Mouse (Mus musculus): ENCODE results near the gene Atf6. TPM values are rescaled to one million over a fixed set of nuclear protein-coding genes. Genes with fewer than 3 reads are reported as not detected.
A peak's percentile ranks its signal among the peaks of the same experiment; 100 is the strongest.

The Atf6 gene
- total RNA-seq, 2 experiments from 2014 or later, result 35.1 to 35.9 TPM

DNA sequence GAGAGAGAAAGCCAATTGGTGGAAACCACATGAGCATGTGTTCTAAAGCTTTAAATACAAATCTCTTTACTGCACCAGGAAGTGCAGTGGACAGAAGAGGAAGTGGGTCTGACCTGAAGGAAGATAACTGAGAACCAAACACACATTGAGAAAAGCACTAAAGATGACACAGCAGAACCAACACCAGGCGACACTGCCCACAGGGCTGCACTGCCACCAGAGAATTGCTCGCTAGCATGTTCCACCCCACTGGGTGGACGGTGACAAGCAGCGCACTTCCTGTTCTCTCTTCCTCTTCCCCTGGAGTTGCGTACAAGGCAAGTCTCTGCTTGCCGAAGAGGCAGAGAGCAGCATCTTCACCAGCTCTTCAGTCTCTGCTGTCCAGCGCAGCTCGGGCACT lies 158.1 kb downstream of the Atf6 start:
- ATAC-seq (ENCODE audit: poor library complexity, severe bottlenecking), result peak; percentile 95

DNA sequence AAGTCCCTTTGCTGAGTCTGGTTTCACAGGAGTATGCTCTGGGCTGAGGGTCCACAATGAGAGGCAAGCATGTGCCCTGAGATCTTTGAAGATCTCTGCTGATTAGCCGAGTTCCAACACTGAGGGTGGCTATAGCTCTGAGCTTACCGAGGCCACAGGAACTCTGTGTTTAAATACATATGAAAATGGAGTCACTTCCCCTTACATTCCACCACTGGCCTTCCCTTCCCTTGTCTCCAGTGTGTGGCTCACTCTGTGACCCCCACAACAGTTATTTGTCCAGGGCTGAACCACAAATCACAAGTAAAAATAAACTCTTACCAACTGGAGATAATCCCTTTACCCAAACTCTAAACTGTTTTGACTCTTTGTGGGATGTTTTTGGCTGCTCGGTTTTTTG lies 158.5 kb downstream of the Atf6 start:
- ATAC-seq (ENCODE audit: poor library complexity, severe bottlenecking), result peak; percentile 55

- ATAC-seq (ENCODE audit: poor library complexity, severe bottlenecking), result no peak
Measured at GRCm38 (mm10) chr1:170706046-170706445, 161.5 kb downstream of the Atf6 start.

- ATAC-seq (ENCODE audit: poor library complexity, severe bottlenecking), result no peak
Measured at GRCm38 (mm10) chr1:170704911-170705594, 162.5 kb downstream of the Atf6 start.

GRCm38 (mm10) chr1:170704103-170704502 lies 163.5 kb downstream of the Atf6 start:
- ATAC-seq (ENCODE audit: poor library complexity, severe bottlenecking), result no peak

DNA sequence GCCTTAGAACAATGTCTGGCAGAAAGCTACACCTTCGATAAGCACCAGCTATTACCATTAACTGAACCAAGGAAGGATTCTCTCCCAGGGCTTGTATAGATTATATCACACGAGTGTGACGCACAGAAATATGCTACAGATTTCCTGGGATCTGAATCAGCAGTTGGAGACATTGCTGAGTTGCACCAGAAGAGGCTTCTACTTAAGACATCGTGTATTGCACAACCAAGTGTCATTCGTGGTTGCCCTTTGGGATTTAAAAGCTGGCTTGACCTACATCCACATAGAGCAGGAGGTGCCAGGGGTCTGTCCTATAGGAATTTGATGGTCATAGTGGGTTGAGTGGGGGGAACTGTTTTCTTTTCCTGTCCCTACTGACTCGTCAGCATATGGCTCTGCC lies 164.6 kb downstream of the Atf6 start:
- ATAC-seq (ENCODE audit: poor library complexity, severe bottlenecking), result peak; percentile 54

- peak; percentile 81 for ATAC-seq (ENCODE audit: poor library complexity, severe bottlenecking)
Measured at GRCm38 (mm10) chr1:170702263-170702662, 165.3 kb downstream of the Atf6 start.

DNA sequence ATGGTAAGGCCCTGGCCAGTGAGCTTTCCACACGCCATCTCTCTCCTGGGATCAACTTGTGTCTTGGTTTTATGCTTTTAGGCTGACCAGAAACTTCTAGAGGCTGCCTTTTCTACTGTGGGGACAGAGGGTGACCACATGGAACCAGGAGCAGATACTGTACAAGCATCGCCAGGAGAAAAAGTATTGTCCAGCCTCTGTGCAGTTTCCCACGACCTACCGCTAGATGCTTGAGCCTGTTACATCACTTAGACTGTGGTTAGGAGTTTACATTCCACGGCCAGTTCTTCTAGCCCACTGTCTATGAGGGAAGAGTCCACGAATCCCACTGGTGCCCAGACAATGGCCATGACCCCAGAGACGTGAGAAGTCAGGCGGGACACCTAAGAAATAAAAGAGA lies 166.0 kb downstream of the Atf6 start:
- no peak for ATAC-seq (ENCODE audit: poor library complexity, severe bottlenecking)

GRCm38 (mm10) chr1:170701178-170701577 lies 166.4 kb downstream of the Atf6 start:
- no peak for ATAC-seq (ENCODE audit: poor library complexity, severe bottlenecking)

DNA sequence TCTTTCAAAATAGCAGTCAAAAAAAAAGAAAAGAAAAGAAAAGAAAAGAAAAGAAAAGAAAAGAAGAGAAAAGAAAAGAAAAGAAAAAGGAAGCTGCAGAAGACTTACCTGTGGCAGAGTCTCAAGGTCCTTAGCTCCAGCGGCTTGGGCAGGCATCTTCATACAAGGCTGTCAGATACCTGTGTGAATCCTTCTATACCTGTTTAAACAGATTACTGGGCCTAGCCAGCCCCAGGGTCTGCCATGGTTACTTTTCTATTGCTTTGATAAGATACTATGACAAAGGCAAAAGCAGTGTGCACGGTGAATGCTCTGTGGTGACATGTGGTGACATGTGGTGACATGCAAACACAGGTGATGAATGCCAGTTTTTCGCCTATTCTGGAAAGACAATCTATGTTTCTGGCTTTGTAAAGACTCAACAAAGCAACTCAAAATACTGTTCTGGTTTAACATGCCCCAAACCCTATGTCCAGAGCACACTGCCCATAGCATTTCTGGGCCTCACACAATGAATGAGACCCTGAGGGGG lies 167.0 kb downstream of the Atf6 start:
- ATAC-seq (ENCODE audit: poor library complexity, severe bottlenecking), result no peak

- ATAC-seq (ENCODE audit: poor library complexity, severe bottlenecking), result no peak
Measured at GRCm38 (mm10) chr1:170699553-170699952, 168.0 kb downstream of the Atf6 start.

DNA sequence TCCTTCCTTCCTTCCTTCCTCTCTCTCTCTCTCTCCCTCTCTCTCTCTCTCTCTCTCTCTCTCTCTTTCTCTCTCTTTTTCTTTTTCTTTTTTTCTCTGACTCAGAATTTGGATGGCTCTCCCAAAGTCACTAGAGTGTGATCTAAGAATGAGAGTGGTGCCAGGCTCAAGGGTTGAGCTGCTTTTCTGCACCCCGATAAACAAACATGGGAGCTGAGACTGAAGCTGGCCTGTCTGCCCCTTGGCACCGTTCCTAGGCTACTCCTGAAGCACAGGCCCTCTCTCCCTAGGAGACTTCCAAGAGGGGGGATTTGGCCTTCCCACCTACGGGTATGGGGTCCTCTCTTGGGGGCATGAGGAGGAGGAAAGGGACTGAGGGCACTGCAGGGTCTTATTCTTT lies 168.8 kb downstream of the Atf6 start:
- no peak for ATAC-seq (ENCODE audit: poor library complexity, severe bottlenecking)

GRCm38 (mm10) chr1:170697771-170698356 lies 169.7 kb downstream of the Atf6 start:
- ATAC-seq (ENCODE audit: poor library complexity, severe bottlenecking), result no peak

GRCm38 (mm10) chr1:170696996-170697395 lies 170.6 kb downstream of the Atf6 start:
- no peak for ATAC-seq (ENCODE audit: poor library complexity, severe bottlenecking)

DNA sequence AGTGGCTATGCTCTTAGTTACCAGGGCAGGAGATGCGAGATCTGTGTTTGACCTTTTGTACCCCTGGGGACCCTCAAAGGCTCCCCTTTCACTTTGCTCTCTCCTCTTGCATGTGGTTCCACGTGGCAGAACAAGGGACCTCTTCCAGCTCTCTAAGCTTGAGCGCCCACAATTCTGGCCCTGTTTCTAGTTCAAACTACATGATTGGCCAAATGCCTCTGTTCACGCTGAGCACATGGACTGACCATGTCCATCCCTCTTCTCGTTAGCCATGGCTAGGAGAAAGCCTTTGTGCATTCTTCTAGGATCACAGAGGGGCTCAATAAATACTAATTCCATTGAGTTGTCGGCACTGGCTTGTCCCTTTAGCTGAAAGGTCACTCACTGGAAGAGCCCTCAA lies 172.2 kb downstream of the Atf6 start:
- ATAC-seq (ENCODE audit: poor library complexity, severe bottlenecking), result no peak

GRCm38 (mm10) chr1:170694821-170695291 lies 172.7 kb downstream of the Atf6 start:
- ATAC-seq (ENCODE audit: poor library complexity, severe bottlenecking), result no peak

DNA sequence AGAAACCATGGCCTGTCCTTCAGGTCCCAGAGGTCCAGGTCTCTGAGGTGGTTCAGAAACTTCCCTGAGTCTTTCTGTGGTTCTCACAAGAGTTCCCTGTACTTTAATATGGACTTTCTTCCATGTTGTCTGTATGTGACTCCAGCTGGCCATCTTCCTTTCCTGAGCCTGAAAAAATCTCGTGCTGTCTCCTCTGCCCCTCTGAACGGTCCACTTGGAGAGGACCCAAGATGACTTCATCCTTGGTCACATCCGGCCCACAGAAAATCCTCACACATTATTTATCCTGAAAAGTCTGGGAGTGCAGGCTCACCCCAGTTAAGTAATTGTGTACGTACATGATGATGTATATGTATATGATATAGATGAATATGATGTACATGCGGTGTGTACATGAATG lies 176.3 kb downstream of the Atf6 start:
- ATAC-seq (ENCODE audit: poor library complexity, severe bottlenecking), result no peak

- peak; percentile 59; the same call in 1 of the 2 replicates for ATAC-seq (ENCODE audit: poor library complexity, severe bottlenecking)
Measured at GRCm38 (mm10) chr1:170689773-170690172, 177.8 kb downstream of the Atf6 start.

GRCm38 (mm10) chr1:170683863-170684262 lies 183.7 kb downstream of the Atf6 start:
- peak; percentile 92 for ATAC-seq (ENCODE audit: poor library complexity, severe bottlenecking)

- no peak for ATAC-seq (ENCODE audit: poor library complexity, severe bottlenecking)
Measured at GRCm38 (mm10) chr1:170679624-170680023, 187.9 kb downstream of the Atf6 start.

GRCm38 (mm10) chr1:170678861-170679260 lies 188.7 kb downstream of the Atf6 start:
- no peak for ATAC-seq (ENCODE audit: poor library complexity, severe bottlenecking)

GRCm38 (mm10) chr1:170677681-170678080 lies 189.9 kb downstream of the Atf6 start:
- no peak for ATAC-seq (ENCODE audit: poor library complexity, severe bottlenecking)
